Comparison of ENCODE assay signal across 8 mouse cellular contexts in genomic region chr1:152313480-152313879, GRCm38 (mm10).
DNase-seq lines count a peak whose midpoint lies in the region; TF ChIP-seq lines count a peak whose summit lies in the region.

No protein-coding gene starts in this region.

- H3K27me3 ChIP-seq in CH12.LX (replicated peaks): no peaks in the 10 kb centered on the region

- no peak for TF ChIP-seq EP300 in CH12.LX (IDR thresholded peaks at IDR 0.05; ENCODE audit: low read length)

- no peaks in the 10 kb centered on the region for H3K4me1 ChIP-seq in CH12.LX (ENCODE audit: control insufficient read depth in 1 of 2, insufficient read depth in 2 of 2)

- H3K9me3 ChIP-seq in CH12.LX (replicated peaks; ENCODE audit: low read length): peaks cover 5% of the 10 kb centered on the region

- peak; percentile 31 for TF ChIP-seq CTCF in layer of hippocampus, adult 2 months (conservative IDR thresholded peaks at IDR 0.05)
- TF ChIP-seq CTCF in CH12.LX (conservative IDR thresholded peaks at IDR 0.05 in 1 of 2, IDR thresholded peaks at IDR 0.05 in 1 of 2; ENCODE audit: low read depth in 2 of 2, low read length in 2 of 2): peak; percentile 46 to 65

- no peak overlapping the region for H3K27ac ChIP-seq in layer of hippocampus, adult 2 months
- no peak overlapping the region for H3K27ac ChIP-seq in CH12.LX (ENCODE audit: insufficient read depth, low read depth)

- dilution Hi-C loops in CH12.LX (cut with MboI; ENCODE audit: extremely low pct_ligation_motif_present, extremely low pct_unique_long_range_greater_than_20kb, low sequenced_read_pairs): no loop called here

- peak; percentile 39 for TF ChIP-seq RAD21 in CH12.LX (IDR thresholded peaks at IDR 0.05; ENCODE audit: low read depth, low read length)

- H3K4me3 ChIP-seq in layer of hippocampus, adult 2 months: no peak overlapping the region
- H3K4me3 ChIP-seq in CH12.LX (replicated peaks in 1 of 3; ENCODE audit: low read depth in 2 of 3, low read length in 2 of 3, poor library complexity in 1 of 3): no peak overlapping the region

- no peaks in the 10 kb centered on the region for H3K36me3 ChIP-seq in CH12.LX (replicated peaks in 1 of 2; ENCODE audit: control insufficient read depth in 1 of 2, insufficient read depth in 1 of 2, low read length in 1 of 2)

- DNase-seq in layer of hippocampus, adult 2 months (ENCODE audit: low spot score in 2 of 2): no peak
- no peak for DNase-seq in layer of hippocampus, adult 18-20 months (ENCODE audit: low spot score in 2 of 2)
- DNase-seq in CH12.LX (ENCODE audit: extremely low read depth) (peak; percentile 45), MN1 (ENCODE audit: low spot score) (no peak)
- DNase-seq in T-cell, adult 2 months (ENCODE audit: low spot score): peak; percentile 24
- peak; percentile 12 for DNase-seq in mesoderm, embryonic 11.5 days (ENCODE audit: low read depth, low spot score)
- no peak for DNase-seq in cerebellum, adult 9-11 months
- DNase-seq in cerebellum, postnatal 36 days: no peak

- no peak overlapping the region for H3K9ac ChIP-seq in CH12.LX (ENCODE audit: insufficient read depth, low read depth)

- no peak overlapping the region for H3K4me2 ChIP-seq in CH12.LX (ENCODE audit: insufficient read depth, low read depth, poor library complexity, severe bottlenecking)

- no peaks in the 10 kb centered on the region for H3K79me2 ChIP-seq in CH12.LX (replicated peaks; ENCODE audit: control insufficient read depth, extremely low read depth, insufficient read depth, poor library complexity, severe bottlenecking)

- no peak for TF ChIP-seq POLR2A in CH12.LX (IDR thresholded peaks at IDR 0.05; ENCODE audit: low read depth, low read length)

- in situ Hi-C loops in CH12.LX (cut with MboI; ENCODE audit: low pct_ligation_motif_present, low pct_unique_long_range_greater_than_20kb, low sequenced_read_pairs): no loop called here

TF ChIP-seq in CH12.LX, 34 proteins besides CTCF, POLR2A, EP300 and RAD21:
- TF ChIP-seq USF1 (IDR thresholded peaks at IDR 0.05; ENCODE audit: low read depth, low read length): no peak
- TF ChIP-seq SMC3 (IDR thresholded peaks at IDR 0.05; ENCODE audit: low read depth, low read length): peak; percentile 50
- TF ChIP-seq MEF2A (IDR thresholded peaks at IDR 0.05; ENCODE audit: borderline replicate concordance, low read depth, low read length): no peak

Comparison
In these comparisons a context has a peak if more than half of its experiments do, and no peak if none do; other contexts are left out.
1. DNase-seq: peak in CH12.LX (single experiment), T-cell, adult 2 months (single experiment) and mesoderm, embryonic 11.5 days (single experiment); none in layer of hippocampus, adult 2 months (0 of 2), layer of hippocampus, adult 18-20 months (0 of 2), MN1 (single experiment), cerebellum, adult 9-11 months (single experiment) and cerebellum, postnatal 36 days (0 of 2).